Mouse (Mus musculus): ENCODE measurements around the gene Mapk13. TPM values are rescaled to one million over a fixed set of nuclear protein-coding genes. Genes with fewer than 3 reads are reported as not detected.

The Mapk13 gene
- polyA plus RNA-seq, 1 experiment = 49.0 TPM

DNA sequence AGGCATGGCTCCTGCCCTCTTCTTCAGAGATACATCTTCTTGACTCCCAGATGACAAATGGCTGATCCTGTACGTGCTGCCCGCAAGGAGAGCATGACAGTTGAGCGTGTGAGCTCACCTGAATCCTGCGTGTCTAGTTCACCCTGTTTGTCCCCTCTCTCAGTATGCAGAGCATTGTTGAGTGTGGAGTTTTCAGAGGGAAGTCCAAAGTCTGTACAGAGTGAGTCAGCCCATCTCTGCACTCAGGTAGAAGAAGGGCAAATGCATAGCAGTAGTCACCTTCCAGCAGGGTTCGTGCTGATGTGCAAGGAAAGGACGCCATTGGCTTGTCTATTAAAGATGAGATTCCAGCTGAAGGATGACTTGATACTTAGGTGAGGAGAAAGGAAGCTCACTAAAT lies 29.9 kb upstream of the Mapk13 start:
- no peak overlapping the region for H3K27ac ChIP-seq (ENCODE audit: insufficient read depth, low read length)
- H3K9me3 ChIP-seq (replicated peaks; ENCODE audit: control insufficient read depth, insufficient read depth, low read length, poor library complexity, severe bottlenecking) = no peaks in the 10 kb centered on the region
- no peaks in the 10 kb centered on the region for H3K27me3 ChIP-seq (ENCODE audit: control insufficient read depth, insufficient read depth, low read length, poor library complexity, severe bottlenecking)
- no peak overlapping the region for H3K9ac ChIP-seq (ENCODE audit: low read depth, poor library complexity, severe bottlenecking)
- no peak overlapping the region for H3K4me3 ChIP-seq (ENCODE audit: low read depth, low read length)
- peaks cover 16% of the 10 kb centered on the region for H3K36me3 ChIP-seq (ENCODE audit: control insufficient read depth, insufficient read depth, low read length, poor library complexity, severe bottlenecking)
- no peak for TF ChIP-seq EP300 (IDR thresholded peaks at IDR 0.05; ENCODE audit: insufficient read depth, low read depth, low read length)
- TF ChIP-seq CTCF (IDR thresholded peaks at IDR 0.05; ENCODE audit: low read depth, low read length) = no peak
- no peak for TF ChIP-seq POLR2A (IDR thresholded peaks at IDR 0.05; ENCODE audit: insufficient read depth, low read length)
- H3K4me1 ChIP-seq (ENCODE audit: control insufficient read depth, insufficient read depth, low read length) = no peaks in the 10 kb centered on the region

DNA sequence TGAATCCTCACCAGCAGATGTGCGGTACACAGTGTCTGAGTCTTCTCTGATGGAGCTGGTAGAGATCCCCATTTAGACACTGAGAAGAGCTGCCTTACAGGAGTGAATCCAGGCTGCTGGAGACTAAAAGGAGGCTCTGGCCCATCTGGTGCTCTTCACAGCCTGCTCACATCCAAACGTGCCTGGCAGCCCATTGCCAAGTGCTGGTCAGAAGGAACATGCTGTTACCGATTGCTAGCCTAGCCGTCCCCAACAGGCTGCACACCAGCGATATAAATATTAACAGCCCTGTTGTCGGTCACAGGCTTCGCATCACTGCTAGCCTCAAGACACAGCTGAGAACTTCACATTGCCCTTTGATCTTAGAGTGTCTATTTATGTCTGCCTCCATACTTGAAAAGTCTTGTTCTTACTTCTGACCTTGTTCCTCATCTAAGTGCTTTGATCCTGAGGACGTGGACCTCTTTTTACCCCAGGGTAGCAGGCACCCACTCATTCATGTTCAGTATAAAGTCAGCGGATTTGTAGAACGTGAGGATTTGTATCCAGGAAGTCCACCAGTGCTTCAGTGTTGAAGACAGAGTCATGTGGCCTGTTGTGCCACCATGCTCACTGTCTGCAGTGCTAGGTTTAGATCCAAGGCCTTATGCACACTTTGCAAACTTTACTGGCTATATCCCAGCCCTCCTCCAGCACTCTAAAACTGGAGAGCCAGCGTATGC lies 25.8 kb upstream of the Mapk13 start:
- no peaks in the 10 kb centered on the region for H3K9me3 ChIP-seq (replicated peaks; ENCODE audit: control insufficient read depth, insufficient read depth, low read length, poor library complexity, severe bottlenecking)
- TF ChIP-seq POLR2A (IDR thresholded peaks at IDR 0.05; ENCODE audit: insufficient read depth, low read length) (no peak), EP300 (IDR thresholded peaks at IDR 0.05; ENCODE audit: insufficient read depth, low read depth, low read length) (no peak)
- no peak overlapping the region for H3K4me3 ChIP-seq (ENCODE audit: low read depth, low read length)
- no peak overlapping the region for H3K27ac ChIP-seq (ENCODE audit: insufficient read depth, low read length)
- H3K27me3 ChIP-seq (ENCODE audit: control insufficient read depth, insufficient read depth, low read length, poor library complexity, severe bottlenecking) = no peaks in the 10 kb centered on the region
- H3K9ac ChIP-seq (ENCODE audit: low read depth, poor library complexity, severe bottlenecking) = no peak overlapping the region
- no peaks in the 10 kb centered on the region for H3K4me1 ChIP-seq (ENCODE audit: control insufficient read depth, insufficient read depth, low read length)
- H3K36me3 ChIP-seq (ENCODE audit: control insufficient read depth, insufficient read depth, low read length, poor library complexity, severe bottlenecking) = peaks cover 34% of the 10 kb centered on the region

DNA sequence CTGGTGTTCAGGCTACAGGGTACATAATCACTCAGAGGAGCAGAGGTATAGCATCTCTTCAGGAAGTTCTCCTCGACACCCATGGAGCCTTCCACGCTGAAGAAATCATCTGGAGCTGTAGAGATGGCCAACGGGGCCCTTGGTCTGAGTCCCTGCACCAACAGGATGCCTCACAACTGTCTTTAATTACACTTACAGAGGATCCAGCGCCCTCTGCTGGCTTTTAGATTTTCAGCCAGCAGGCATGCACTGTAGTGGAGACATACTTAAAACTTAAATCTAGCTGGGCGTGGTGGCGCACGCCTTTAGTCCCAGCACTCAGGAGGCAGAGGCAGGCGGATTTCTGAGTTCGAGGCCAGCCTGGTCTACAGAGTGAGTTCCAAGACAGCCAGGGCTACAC lies 25.2 kb upstream of the Mapk13 start:
- H3K9ac ChIP-seq (ENCODE audit: low read depth, poor library complexity, severe bottlenecking) = no peak overlapping the region
- H3K36me3 ChIP-seq (ENCODE audit: control insufficient read depth, insufficient read depth, low read length, poor library complexity, severe bottlenecking) = peaks cover 34% of the 10 kb centered on the region
- no peaks in the 10 kb centered on the region for H3K9me3 ChIP-seq (replicated peaks; ENCODE audit: control insufficient read depth, insufficient read depth, low read length, poor library complexity, severe bottlenecking)
- no peaks in the 10 kb centered on the region for H3K4me1 ChIP-seq (ENCODE audit: control insufficient read depth, insufficient read depth, low read length)
- H3K4me3 ChIP-seq (ENCODE audit: low read depth, low read length) = no peak overlapping the region
- H3K27me3 ChIP-seq (ENCODE audit: control insufficient read depth, insufficient read depth, low read length, poor library complexity, severe bottlenecking) = no peaks in the 10 kb centered on the region
- TF ChIP-seq EP300 (IDR thresholded peaks at IDR 0.05; ENCODE audit: insufficient read depth, low read depth, low read length) (no peak), CTCF (IDR thresholded peaks at IDR 0.05; ENCODE audit: low read depth, low read length) (peak; percentile 21), POLR2A (IDR thresholded peaks at IDR 0.05; ENCODE audit: insufficient read depth, low read length) (no peak)
- no peak overlapping the region for H3K27ac ChIP-seq (ENCODE audit: insufficient read depth, low read length)

DNA sequence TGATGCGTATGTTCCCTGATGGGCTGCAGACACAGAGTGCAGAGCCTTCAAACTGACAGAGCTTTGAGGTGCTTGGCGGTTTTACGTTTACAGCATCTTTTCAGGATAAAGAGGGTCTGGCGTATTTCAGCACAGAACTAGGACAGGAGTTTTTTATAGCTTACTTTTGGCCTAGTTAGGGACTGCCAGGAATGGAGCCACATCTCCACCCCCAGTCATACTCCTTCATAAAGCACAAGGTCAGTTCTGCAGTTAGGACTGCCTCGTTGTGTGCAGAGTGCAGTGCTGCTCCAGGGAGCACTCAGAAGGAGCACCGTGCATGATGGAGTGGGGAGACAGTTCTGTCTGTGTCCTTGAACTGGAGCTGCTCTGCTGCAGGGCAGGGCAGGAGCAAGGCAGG lies 23.3 kb upstream of the Mapk13 start:
- H3K9me3 ChIP-seq (replicated peaks; ENCODE audit: control insufficient read depth, insufficient read depth, low read length, poor library complexity, severe bottlenecking) = no peaks in the 10 kb centered on the region
- H3K27me3 ChIP-seq (ENCODE audit: control insufficient read depth, insufficient read depth, low read length, poor library complexity, severe bottlenecking) = no peaks in the 10 kb centered on the region
- TF ChIP-seq POLR2A (IDR thresholded peaks at IDR 0.05; ENCODE audit: insufficient read depth, low read length) = no peak
- no peak for TF ChIP-seq CTCF (IDR thresholded peaks at IDR 0.05; ENCODE audit: low read depth, low read length)
- TF ChIP-seq EP300 (IDR thresholded peaks at IDR 0.05; ENCODE audit: insufficient read depth, low read depth, low read length) = no peak
- H3K27ac ChIP-seq (ENCODE audit: insufficient read depth, low read length) = no peak overlapping the region
- H3K4me1 ChIP-seq (ENCODE audit: control insufficient read depth, insufficient read depth, low read length) = no peaks in the 10 kb centered on the region
- no peak overlapping the region for H3K9ac ChIP-seq (ENCODE audit: low read depth, poor library complexity, severe bottlenecking)
- H3K4me3 ChIP-seq (ENCODE audit: low read depth, low read length) = no peak overlapping the region
- H3K36me3 ChIP-seq (ENCODE audit: control insufficient read depth, insufficient read depth, low read length, poor library complexity, severe bottlenecking) = peaks cover 28% of the 10 kb centered on the region

DNA sequence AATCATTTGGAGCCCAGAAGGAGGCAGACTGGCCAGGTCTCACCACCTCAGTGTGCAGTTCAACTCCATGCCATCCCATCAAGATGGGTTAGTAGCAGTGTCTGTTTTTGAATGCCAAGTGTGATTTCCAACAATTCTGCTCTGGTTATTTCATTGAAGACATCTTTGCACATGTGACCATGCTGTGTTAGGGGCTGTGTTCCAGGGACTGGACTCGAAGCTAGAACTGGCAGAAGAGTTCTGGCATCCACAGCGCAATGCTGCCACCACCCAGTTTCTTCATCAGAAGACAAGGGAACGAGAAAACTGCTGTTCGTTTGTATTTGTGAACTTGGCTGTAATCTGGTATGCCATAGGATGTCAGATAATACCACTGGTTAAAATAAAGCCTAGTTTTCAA lies 21.1 kb upstream of the Mapk13 start:
- Histone ChIP-seq H3K27me3 (ENCODE audit: control insufficient read depth, insufficient read depth, low read length, poor library complexity, severe bottlenecking) (no peaks in the 10 kb centered on the region), H3K36me3 (ENCODE audit: control insufficient read depth, insufficient read depth, low read length, poor library complexity, severe bottlenecking) (peaks cover 21% of the 10 kb centered on the region), H3K9ac (ENCODE audit: low read depth, poor library complexity, severe bottlenecking) (no peak overlapping the region), H3K4me1 (ENCODE audit: control insufficient read depth, insufficient read depth, low read length) (no peaks in the 10 kb centered on the region), H3K4me3 (ENCODE audit: low read depth, low read length) (no peak overlapping the region), H3K9me3 (replicated peaks; ENCODE audit: control insufficient read depth, insufficient read depth, low read length, poor library complexity, severe bottlenecking) (no peaks in the 10 kb centered on the region), H3K27ac (ENCODE audit: insufficient read depth, low read length) (no peak overlapping the region)
- TF ChIP-seq POLR2A (IDR thresholded peaks at IDR 0.05; ENCODE audit: insufficient read depth, low read length) = no peak
- no peak for TF ChIP-seq CTCF (IDR thresholded peaks at IDR 0.05; ENCODE audit: low read depth, low read length)
- no peak for TF ChIP-seq EP300 (IDR thresholded peaks at IDR 0.05; ENCODE audit: insufficient read depth, low read depth, low read length)

DNA sequence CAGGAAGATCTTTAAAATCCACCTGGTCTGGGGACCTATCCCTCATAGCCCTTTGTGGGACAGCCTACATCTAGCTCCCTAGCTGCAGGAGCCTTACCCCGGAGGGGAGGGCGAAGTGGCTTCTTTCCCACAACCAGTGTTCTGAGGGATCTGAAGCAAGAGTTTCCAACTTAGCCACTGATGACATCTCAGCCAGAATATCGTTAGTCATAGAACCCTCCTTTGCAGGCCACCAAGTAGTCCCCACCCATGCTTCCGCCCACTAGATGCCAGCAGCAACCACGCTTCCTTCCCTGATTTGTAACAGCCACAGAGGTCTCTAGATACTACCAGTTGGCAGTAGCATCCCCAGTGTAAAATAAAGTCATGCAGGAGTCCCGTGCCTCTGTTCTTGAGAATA lies 18.5 kb upstream of the Mapk13 start:
- no peaks in the 10 kb centered on the region for H3K4me1 ChIP-seq (ENCODE audit: control insufficient read depth, insufficient read depth, low read length)
- H3K27me3 ChIP-seq (ENCODE audit: control insufficient read depth, insufficient read depth, low read length, poor library complexity, severe bottlenecking) = no peaks in the 10 kb centered on the region
- TF ChIP-seq POLR2A (IDR thresholded peaks at IDR 0.05; ENCODE audit: insufficient read depth, low read length) (no peak), EP300 (IDR thresholded peaks at IDR 0.05; ENCODE audit: insufficient read depth, low read depth, low read length) (no peak), CTCF (IDR thresholded peaks at IDR 0.05; ENCODE audit: low read depth, low read length) (no peak)
- H3K27ac ChIP-seq (ENCODE audit: insufficient read depth, low read length) = no peak overlapping the region
- H3K4me3 ChIP-seq (ENCODE audit: low read depth, low read length) = no peak overlapping the region
- H3K36me3 ChIP-seq (ENCODE audit: control insufficient read depth, insufficient read depth, low read length, poor library complexity, severe bottlenecking) = peaks cover 11% of the 10 kb centered on the region; the same call in 1 of the 2 replicates
- no peak overlapping the region for H3K9ac ChIP-seq (ENCODE audit: low read depth, poor library complexity, severe bottlenecking)
- H3K9me3 ChIP-seq (replicated peaks; ENCODE audit: control insufficient read depth, insufficient read depth, low read length, poor library complexity, severe bottlenecking) = no peaks in the 10 kb centered on the region
